Mouse (Mus musculus) retina, embryonic 14.5 days (tissue): ENCODE results near the gene Cd68.
A peak's percentile ranks its signal among the peaks of the same experiment; 100 is the strongest.

ENCODE experiments used
- DNase-seq: peaks from one replicate; pipeline ENCODE4 v3.0.0-alpha.2; 2015; ENCODE audit warnings: low spot score

Gene Cd68

GRCm38 (mm10) chr11:69695046-69695360 is 29.1 kb upstream of the Cd68 start:
- DNase-seq, result no peak

- no peak for DNase-seq
Observed at GRCm38 (mm10) chr11:69693421-69693965, 27.5 kb upstream of the Cd68 start.

DNA sequence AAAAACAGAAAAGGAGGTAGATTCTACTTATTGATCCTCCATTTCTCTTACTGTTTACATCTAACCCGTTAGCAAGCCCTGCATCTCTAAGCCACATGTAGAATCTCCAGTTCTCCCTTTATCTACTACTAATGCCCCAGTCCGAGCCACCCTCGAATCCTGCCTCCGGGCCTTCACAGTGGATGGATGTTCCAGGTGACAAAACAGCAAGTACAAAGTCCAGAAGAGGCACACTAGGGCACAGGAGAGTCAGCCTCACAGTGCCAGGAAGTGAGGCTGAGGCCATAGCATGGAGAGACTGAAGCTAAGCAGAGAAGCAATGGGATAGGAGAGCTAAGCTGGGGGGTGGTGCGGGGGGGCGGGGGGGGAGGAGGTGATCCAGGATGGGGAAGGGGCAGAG is 26.9 kb upstream of the Cd68 start:
- no peak for DNase-seq

DNA sequence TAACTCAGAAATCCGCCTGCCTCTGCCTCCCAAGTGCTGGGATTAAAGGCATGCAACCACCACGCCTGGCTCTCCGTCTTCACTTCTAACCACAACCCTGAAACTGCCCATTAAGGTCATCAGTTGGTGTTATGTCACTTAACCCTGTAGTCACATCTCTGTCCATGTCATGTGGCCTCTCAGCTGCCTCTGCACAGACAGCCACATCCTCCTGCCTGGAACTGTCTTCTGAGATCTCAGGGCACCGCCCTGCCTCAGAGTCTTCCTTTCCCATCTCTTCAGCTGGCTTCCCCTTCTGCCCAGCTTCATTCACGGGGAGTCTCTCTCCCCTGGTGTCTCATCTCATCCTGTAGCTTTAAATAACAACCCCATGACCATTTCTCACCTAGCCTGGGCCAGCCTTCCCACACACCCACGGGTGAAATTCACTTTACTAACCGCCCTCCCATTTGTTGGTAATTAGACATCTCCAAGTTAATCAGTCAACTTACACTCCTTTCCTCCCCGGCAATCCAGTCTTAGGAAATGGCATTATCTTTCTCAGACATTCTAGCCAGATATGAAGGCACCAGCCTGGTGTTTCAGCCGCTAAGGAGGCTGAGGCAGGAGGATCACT is 26.4 kb upstream of the Cd68 start:
- no peak for DNase-seq

DNA sequence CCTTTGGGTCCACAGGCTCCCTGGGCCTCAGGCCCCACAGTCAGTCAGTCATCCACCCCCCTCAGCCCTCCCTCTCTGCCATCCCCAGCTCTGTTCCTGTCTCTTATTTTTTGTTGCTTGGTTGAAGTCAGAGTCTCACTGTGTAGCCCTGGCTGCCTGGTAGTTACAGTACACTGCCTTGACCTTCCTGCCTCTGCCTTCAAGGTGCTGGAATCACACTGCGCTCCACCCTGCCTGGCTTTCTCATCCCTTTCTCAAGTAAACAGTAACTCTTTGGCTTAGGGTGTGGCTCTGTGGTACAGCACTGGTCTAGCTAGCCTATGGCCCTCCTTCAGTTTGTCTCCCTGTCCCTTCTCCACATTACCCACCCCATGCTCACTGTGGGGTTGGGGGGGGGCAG is 23.9 kb upstream of the Cd68 start:
- no peak for DNase-seq

GRCm38 (mm10) chr11:69687061-69687460 is 21.1 kb upstream of the Cd68 start:
- DNase-seq, result no peak

GRCm38 (mm10) chr11:69686377-69686776 is 20.4 kb upstream of the Cd68 start:
- no peak for DNase-seq

DNA sequence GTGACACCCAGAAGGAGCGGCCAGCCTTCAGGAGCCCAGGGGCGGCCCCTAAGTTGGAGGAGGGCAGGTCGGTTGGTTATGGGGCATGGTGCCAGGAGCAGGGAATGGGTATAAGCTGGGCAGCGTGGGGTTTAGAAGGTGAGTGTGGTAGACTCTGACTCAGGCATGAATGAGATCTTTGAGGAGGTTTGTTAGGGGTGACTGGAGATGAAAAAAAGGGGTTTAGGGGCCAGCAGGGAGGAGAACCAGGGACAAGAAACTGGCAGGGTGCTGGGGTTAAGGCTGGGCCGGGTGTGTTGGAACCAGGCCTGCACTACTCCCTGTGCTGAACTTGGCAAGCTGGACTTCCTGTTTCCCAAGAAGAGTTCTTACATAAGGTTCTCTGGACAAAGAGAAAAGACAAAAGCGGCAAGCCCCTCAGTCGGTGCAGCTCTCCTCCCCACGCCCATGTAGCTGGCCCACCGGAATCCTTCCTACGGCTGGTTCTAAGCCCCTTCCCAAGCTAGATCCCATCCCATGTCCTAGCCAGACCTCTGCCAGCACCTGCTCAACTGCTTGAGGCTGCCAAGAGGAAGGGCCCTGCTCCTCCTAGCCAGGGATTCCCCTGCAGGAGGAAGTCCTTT is 19.7 kb upstream of the Cd68 start, which contains the start of gene Tnfsf13:
TSS of gene Tnfsf13 (minus strand) at position 259 of the 623 bp plus-strand sequence.
- DNase-seq, result no peak

DNA sequence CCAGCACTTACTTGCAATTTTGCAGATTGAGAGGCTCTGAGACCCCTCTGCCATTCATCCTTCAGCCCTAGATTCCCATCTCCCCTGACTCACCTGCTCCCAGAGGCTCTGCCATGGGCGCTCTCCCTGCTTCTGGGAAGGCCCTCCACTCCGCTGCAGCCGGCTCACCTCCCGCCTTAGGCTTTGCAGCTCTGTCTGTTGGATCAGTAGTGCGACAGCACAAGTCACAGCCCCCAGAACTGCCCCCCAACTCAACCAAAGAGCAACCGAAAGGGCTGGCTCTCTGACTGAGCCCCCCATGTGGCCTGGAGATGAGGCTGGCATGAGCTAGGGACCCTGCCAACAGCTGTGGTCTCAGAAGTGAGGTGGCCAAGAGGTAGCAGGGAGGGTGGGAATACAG is 19.0 kb upstream of the Cd68 start:
- DNase-seq, result no peak

DNA sequence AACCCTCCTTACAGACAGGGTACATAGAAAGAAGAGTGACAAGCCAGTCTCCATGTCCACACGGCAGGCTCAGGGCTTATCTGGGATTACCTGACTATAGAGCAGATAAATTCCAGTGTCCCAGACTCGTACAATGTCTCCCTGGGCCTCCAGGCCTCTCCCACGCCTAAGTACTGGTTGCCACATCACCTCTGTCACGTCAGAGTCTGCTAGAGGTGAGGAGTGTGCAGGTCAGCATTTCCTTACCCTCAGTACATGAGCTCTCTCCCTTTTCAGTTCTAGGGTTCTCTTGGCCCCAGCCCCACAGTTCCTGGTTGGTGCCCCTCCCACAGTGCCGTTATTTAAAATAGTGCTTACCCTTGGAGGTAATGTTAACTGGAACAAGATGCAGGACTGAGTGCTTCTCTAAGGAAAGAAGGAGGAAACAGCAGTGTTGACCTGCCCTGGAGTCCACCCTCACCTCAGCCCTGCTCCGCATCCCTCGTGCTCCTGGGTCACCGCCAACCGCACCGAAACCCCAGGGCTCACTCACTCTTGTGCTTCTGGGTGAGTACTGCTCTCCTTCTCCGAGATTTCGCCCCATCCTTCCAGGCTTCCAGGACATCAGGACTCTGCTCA is 18.3 kb upstream of the Cd68 start:
- DNase-seq, result no peak

DNA sequence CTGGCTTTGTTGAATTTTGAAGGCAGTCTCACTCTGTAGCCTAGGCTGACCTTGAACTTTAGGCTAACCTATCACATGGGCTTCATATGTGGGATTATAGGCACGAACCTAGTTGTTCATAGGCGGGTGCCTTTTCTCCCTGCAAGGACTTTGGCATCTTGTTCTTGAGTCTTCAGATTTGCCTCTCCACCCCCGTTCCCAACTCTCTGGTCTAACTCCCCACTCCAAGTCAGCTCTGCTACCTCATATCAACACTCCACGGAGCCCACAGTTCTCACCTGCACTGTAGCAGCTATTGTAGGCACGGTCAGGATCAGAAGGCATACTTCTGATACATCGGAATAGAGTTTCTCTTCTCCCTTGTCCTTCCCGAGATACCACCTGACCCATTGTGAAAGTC is 17.6 kb upstream of the Cd68 start:
- no peak for DNase-seq

GRCm38 (mm10) chr11:69682840-69683533 is 17.0 kb upstream of the Cd68 start:
- DNase-seq, result peak; percentile 97

DNA sequence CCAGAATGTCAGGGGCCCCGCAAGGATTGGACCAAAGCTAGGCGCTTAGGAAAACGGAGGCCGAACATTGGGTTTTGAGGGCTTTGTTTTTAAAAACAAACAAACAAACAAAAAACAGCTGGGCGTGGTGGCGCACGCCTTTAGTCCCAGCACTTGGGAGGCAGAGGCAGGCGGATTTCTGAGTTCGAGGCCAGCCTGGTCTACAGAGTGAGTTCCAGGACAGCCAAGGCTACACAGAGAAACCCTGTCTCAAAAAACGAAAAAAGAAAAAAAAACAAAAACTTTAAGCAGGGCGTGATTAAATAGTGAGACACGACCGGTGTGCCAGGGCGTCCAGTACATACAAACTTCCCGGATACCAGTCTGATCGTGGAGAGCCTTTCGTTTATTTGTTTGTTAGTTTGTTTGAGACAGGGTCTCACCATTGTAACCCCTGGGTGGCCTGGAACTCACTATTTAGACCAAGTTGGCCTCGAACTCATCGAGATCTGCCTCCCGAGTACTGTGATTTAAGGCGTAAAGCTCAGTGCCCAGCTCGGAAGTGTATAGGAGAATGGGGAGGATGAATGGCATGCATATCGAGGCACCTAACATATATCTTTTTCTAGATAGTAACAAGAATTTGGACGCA is 16.4 kb upstream of the Cd68 start:
- DNase-seq, result no peak

DNA sequence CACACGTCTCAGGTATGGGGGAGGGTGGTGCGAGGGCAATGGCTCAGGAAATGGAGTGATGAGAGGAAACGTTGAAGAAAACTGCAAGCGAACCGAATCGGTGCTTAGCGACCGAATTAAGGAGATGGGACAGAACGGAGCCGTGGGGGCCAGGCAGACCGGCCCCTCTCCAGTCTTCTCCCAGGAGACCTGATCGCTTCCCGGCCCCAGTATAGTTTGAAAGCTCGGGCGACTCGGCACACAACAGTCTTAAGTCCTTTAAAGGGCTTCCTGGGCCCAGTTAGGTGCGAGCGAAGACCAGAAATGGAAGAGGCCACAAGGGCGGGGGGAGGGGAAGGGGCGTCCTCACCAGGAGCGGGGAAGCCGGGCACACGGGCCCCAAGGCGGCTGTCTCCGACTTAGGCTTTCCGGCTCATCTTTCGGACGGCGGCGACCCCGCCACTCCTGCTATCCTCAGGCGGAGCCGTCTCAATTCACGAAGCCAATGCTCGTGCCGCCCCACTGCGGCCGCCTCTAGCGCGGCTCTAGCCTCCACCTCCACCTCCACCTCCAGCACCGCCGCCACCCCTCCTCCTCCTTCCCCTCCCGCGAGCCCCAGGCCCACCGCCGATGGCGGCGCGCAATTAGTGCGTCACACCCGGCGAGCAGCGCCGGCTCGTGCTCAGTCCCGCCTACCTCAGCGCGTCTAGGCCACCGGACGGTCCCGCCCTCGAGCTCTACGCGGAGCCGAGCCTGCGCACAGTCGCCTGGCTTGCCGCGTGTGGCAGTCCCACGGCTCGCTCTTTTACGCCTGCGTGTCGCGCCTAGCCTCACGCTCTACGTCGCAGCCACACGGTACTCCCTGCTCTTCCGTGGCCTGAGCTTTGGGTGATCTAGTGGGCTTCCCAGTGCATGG is 15.6 kb upstream of the Cd68 start, which contains the start of gene Senp3:
TSS of gene Senp3 (minus strand) at position 771 of the 895 bp plus-strand sequence.
- DNase-seq, result peak; percentile 97

DNA sequence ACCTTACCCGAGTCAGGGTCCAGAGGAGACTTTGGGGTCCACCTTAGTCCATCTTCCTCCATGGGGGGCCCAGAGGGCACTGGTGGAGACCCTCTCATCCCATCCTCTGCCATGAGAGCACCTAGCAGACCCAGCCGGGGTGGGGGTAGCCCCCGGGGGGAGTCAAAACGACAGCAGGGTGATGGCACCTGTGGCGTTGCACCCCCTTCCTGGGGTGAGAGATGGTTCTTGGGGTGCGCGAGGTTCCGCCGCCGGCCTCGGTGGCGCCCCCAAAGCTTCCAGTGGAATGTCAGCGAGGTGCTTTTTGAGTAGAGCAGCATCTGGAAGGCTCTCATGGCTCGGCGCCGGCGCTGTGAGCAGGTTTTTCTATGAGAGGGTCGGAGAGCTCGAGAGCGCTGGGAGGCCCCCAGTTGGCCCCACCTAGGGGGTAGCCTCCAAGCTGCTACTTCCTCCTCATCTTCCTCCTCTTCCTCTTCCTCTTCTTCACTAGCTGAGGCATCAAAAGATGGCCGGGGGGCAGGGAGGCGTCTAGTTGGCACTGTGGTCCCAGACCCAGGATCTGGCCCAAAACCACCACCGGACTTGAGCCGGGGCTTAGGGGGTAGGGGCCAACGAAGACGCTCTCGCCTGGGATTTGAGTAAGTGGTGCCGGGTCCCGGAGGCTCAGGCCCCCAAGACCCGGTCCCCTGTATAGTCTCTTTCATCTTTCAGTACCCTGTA is 14.3 kb upstream of the Cd68 start:
- DNase-seq, result no peak

GRCm38 (mm10) chr11:69679144-69679543 is 13.2 kb upstream of the Cd68 start:
- DNase-seq, result no peak

DNA sequence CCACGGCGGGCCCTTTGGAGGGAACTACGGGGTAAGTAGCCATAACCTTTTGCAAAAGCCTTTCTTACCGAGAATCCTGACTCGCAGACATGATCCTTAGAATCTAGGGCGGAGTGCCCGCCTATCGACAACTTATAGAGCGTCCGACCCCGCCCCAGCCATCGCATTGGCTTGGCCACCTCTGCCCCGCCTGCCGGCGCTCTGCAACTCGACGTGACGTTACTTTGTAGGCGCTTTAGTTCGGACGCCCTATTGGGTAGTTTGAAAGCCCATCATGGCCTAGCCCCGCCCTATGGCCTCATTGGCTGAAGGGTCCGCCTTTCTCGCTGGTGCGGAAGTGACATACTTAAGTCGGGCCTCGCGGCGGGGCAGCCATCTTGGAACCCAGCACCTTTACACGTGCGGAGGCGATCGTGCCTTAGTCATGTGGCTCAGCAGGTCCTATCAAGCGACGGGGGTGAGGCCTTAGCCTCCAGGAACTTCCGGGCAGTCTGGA is 6.3 kb upstream of the Cd68 start, which contains the start of gene Eif4a1:
TSS of gene Eif4a1 (minus strand) at position 213 of the 496 bp plus-strand sequence.
- DNase-seq, result peak; percentile 100

DNA sequence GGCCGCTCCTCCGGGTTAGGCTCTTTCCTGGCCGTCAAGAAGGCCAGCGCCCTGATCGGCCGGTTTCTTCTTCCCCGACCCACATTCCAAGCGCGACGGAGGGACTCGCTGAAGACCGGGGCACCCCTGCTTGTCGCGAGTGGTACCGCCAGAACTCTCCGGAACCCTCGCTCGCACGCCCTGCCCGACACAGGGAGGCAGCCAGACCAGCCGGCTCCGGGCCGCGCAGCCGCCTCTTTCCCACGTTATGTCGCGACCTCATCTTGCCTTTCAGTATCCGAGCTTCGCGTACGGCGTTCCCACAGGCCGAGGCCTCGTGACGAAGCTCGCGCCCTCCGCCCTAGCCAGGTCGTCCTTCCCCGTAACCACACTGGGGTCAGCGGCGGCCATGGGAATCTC is 5.8 kb upstream of the Cd68 start:
- no peak for DNase-seq

DNA sequence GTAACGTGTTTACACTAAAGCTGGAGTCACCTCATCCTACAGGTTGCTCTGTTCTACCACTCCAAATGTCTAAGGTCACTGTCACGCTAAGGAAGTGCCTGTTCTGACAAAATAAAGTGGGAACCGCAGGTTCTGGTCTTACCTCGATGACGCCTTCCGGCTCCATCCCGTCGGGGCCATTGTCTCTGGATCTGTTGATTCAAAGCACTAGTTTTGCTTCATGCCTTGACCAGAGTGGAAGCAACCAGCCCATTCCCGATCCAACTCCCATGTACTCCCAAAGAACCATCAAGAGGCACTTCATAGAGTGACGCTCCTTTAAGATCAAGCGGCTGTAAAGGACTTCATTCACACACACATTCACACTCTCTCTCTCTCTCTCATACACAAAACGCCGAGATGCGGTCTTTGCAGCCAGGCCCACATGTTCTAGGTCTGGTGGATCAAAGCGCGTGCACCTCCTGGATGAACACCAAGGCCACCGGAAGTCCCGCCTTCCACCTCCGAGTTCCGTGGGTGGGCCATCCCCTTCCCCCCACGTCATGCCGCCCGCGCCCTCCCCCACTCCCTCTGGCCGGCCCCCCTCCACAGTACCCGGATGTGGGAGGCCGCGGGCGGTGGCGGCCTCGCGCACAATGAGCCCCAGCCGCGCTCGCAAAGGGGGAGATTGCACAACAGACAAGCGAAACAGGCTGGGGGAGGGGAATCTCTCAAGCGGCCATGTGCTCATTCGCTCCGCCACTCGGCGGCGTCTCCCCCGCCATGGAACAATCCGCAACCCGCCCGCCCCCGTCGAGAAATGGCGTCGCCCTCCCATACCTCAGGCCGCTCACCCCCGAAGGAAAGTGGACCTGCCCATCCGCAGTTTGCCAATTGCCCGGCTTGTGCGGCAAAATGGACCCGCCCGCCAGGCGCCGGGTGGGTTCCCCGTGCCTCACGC is 5.1 kb upstream of the Cd68 start:
- DNase-seq, result peak; percentile 95
